Mouse (Mus musculus) forebrain, embryonic 12.5 days (tissue): Measurements from ENCODE around the gene Gng4. TPM values are rescaled to one million over a fixed set of nuclear protein-coding genes. Genes with fewer than 3 reads are reported as not detected.

Experiments
- ATAC-seq: fragments of 200-750 bp; cut with Nextera tagmentation; 2 replicates; pipeline ENCODE4 v1.8.0; 2017; ENCODE audit warnings: moderate TSS enrichment; ENCODE audit not compliant: low FRiP score
- H3K27ac ChIP-seq: fragments of 300-500 bp; sonication (generic); 2 replicates; pipeline ENCODE4 v1.5.1; 2016; ENCODE audit warnings: mild to moderate bottlenecking
- H3K27me3 ChIP-seq: fragments of 300-500 bp; sonication (generic); 2 replicates; pipeline ENCODE4 v1.6.1; 2016; ENCODE audit warnings: mild to moderate bottlenecking
- H3K36me3 ChIP-seq: fragments of 300-500 bp; sonication (generic); replicated peaks from 2 replicates; pipeline ENCODE4 v1.6.1; 2016; ENCODE audit warnings: mild to moderate bottlenecking
- H3K4me1 ChIP-seq: fragments of 300-500 bp; sonication (generic); 2 replicates; pipeline ENCODE4 v1.6.1; 2016
- H3K4me2 ChIP-seq: fragments of 300-500 bp; sonication (generic); 2 replicates; pipeline ENCODE4 v1.6.1; 2016; ENCODE audit warnings: mild to moderate bottlenecking, moderate library complexity
- H3K4me3 ChIP-seq: fragments of 300-500 bp; sonication (generic); replicated peaks from 2 replicates; pipeline ENCODE4 v1.5.1; 2016; ENCODE audit warnings: mild to moderate bottlenecking
- H3K9ac ChIP-seq: fragments of 300-500 bp; sonication (generic); 2 replicates; pipeline ENCODE4 v1.6.1; 2016; ENCODE audit warnings: mild to moderate bottlenecking
- H3K9me3 ChIP-seq: fragments of 300-500 bp; sonication (generic); 2 replicates; pipeline ENCODE4 v1.6.1; 2016
- WGBS: fragments of 180-500 bp; shearing (Covaris S2); methylation state at CpG from one replicate; pipeline ENCODE4 v1.1.7; 2016; 5-methylcytosine and 5-hydroxymethylcytosine counted together
- polyA plus RNA-seq: library from polyadenylated mRNA; unstranded; fragments of >200 nt; fragmentation: Nextera tagmentation; extraction: Ambion mirVana; gene quantifications from 2 replicates; pipeline ENCODE4 v1.2.1, GENCODE M21; 2016

The Gng4 gene
- polyA plus RNA-seq, 1 experiment from 2014 or later, result 3.4 TPM

- H3K27ac ChIP-seq, result no peak overlapping the region
- no peaks in the 10 kb centered on the region for H3K27me3 ChIP-seq
- no peaks in the 10 kb centered on the region for H3K9me3 ChIP-seq
- no peak overlapping the region for H3K9ac ChIP-seq
- no peak overlapping the region for H3K4me2 ChIP-seq
- 65% methylated on average over 7 of the region's 7 CpGs for WGBS
- H3K4me1 ChIP-seq, result no peaks in the 10 kb centered on the region
- no peaks in the 10 kb centered on the region for H3K36me3 ChIP-seq
- H3K4me3 ChIP-seq, result no peak overlapping the region
- ATAC-seq, result peak; percentile 70; the same call in 1 of the 2 replicates
These were observed 36.6 kb downstream of the Gng4 start for GRCm38 (mm10) chr13:13820234-13821123.

- H3K36me3 ChIP-seq, result no peaks in the 10 kb centered on the region
These were observed 41.1 kb downstream of the Gng4 start for GRCm38 (mm10) chr13:13824946-13825345.

GRCm38 (mm10) chr13:13826533-13826932 is 42.7 kb downstream of the Gng4 start:
- H3K9ac ChIP-seq, result no peak overlapping the region
- H3K4me2 ChIP-seq, result no peak overlapping the region
- no peaks in the 10 kb centered on the region for H3K27me3 ChIP-seq
- no peak for ATAC-seq
- H3K36me3 ChIP-seq, result no peaks in the 10 kb centered on the region
- H3K4me1 ChIP-seq, result no peaks in the 10 kb centered on the region
- H3K9me3 ChIP-seq, result no peaks in the 10 kb centered on the region
- no peak overlapping the region for H3K27ac ChIP-seq
- no peak overlapping the region for H3K4me3 ChIP-seq
- WGBS, result 86% methylated on average over 6 of the region's 6 CpGs

More at GRCm38 (mm10) chr13:13824946-13825345, 41.1 kb downstream of the Gng4 start:
- no peaks in the 10 kb centered on the region for H3K27me3 ChIP-seq
- no peak overlapping the region for H3K4me2 ChIP-seq
- no peak overlapping the region for H3K4me3 ChIP-seq
- H3K27ac ChIP-seq, result no peak overlapping the region
- WGBS, result 95% methylated on average over 7 of the region's 7 CpGs
- H3K9ac ChIP-seq, result no peak overlapping the region
- ATAC-seq, result no peak
- H3K4me1 ChIP-seq, result no peaks in the 10 kb centered on the region
- no peaks in the 10 kb centered on the region for H3K9me3 ChIP-seq

GRCm38 (mm10) chr13:13828125-13828524 is 44.3 kb downstream of the Gng4 start:
- H3K9ac ChIP-seq, result no peak overlapping the region
- H3K9me3 ChIP-seq, result no peaks in the 10 kb centered on the region
- no peak overlapping the region for H3K4me3 ChIP-seq
- H3K36me3 ChIP-seq, result no peaks in the 10 kb centered on the region
- no peak overlapping the region for H3K4me2 ChIP-seq
- H3K27ac ChIP-seq, result no peak overlapping the region
- H3K4me1 ChIP-seq, result no peaks in the 10 kb centered on the region
- WGBS, result 53% methylated on average over 1 of the region's 1 CpGs
- no peak for ATAC-seq
- H3K27me3 ChIP-seq, result no peaks in the 10 kb centered on the region

GRCm38 (mm10) chr13:13830469-13831074 is 46.7 kb downstream of the Gng4 start:
- peak; percentile 30; the same call in 1 of the 2 replicates for ATAC-seq
- 55% methylated on average over 4 of the region's 4 CpGs for WGBS

GRCm38 (mm10) chr13:13835180-13835579 is 51.3 kb downstream of the Gng4 start:
- WGBS, result 59% methylated on average over 2 of the region's 2 CpGs
- Histone ChIP-seq H3K4me3 (no peak overlapping the region), H3K9me3 (no peaks in the 10 kb centered on the region), H3K4me1 (no peaks in the 10 kb centered on the region), H3K4me2 (no peak overlapping the region), H3K27ac (no peak overlapping the region), H3K9ac (no peak overlapping the region), H3K36me3 (no peaks in the 10 kb centered on the region), H3K27me3 (no peaks in the 10 kb centered on the region)
- no peak for ATAC-seq

More at GRCm38 (mm10) chr13:13830469-13831074, 46.7 kb downstream of the Gng4 start:
- Histone ChIP-seq H3K4me1 (no peaks in the 10 kb centered on the region), H3K4me3 (no peak overlapping the region), H3K36me3 (no peaks in the 10 kb centered on the region), H3K9me3 (no peaks in the 10 kb centered on the region), H3K27me3 (no peaks in the 10 kb centered on the region), H3K4me2 (no peak overlapping the region), H3K9ac (no peak overlapping the region), H3K27ac (no peak overlapping the region)

- Histone ChIP-seq H3K9me3 (no peaks in the 10 kb centered on the region), H3K27me3 (no peaks in the 10 kb centered on the region), H3K9ac (no peak overlapping the region), H3K27ac (no peak overlapping the region), H3K4me2 (no peak overlapping the region), H3K4me3 (no peak overlapping the region), H3K4me1 (no peaks in the 10 kb centered on the region), H3K36me3 (no peaks in the 10 kb centered on the region)
- WGBS, result 72% methylated on average over 4 of the region's 4 CpGs
- no peak for ATAC-seq
These were observed 61.2 kb downstream of the Gng4 start for GRCm38 (mm10) chr13:13845021-13845420.

- 80% methylated on average over 3 of the region's 3 CpGs for WGBS
These were observed 63.3 kb downstream of the Gng4 start for GRCm38 (mm10) chr13:13847075-13847599.

GRCm38 (mm10) chr13:13857190-13857589 is 73.3 kb downstream of the Gng4 start:
- no peaks in the 10 kb centered on the region for H3K9me3 ChIP-seq
- H3K4me3 ChIP-seq, result no peak overlapping the region
- 87% methylated on average over 4 of the region's 4 CpGs for WGBS
- no peaks in the 10 kb centered on the region for H3K27me3 ChIP-seq
- no peak for ATAC-seq
- no peak overlapping the region for H3K9ac ChIP-seq
- H3K27ac ChIP-seq, result no peak overlapping the region
- H3K4me1 ChIP-seq, result no peaks in the 10 kb centered on the region
- H3K4me2 ChIP-seq, result no peak overlapping the region
- no peaks in the 10 kb centered on the region for H3K36me3 ChIP-seq

More at GRCm38 (mm10) chr13:13847075-13847599, 63.3 kb downstream of the Gng4 start:
- no peak for ATAC-seq
- Histone ChIP-seq H3K4me1 (no peaks in the 10 kb centered on the region), H3K4me3 (no peak overlapping the region), H3K9ac (no peak overlapping the region), H3K27ac (no peak overlapping the region), H3K9me3 (no peaks in the 10 kb centered on the region), H3K36me3 (no peaks in the 10 kb centered on the region), H3K27me3 (no peaks in the 10 kb centered on the region), H3K4me2 (no peak overlapping the region)

- 62% methylated on average over 11 of the region's 11 CpGs for WGBS
- H3K27ac ChIP-seq, result no peak overlapping the region
- no peaks in the 10 kb centered on the region for H3K4me1 ChIP-seq
- no peaks in the 10 kb centered on the region for H3K36me3 ChIP-seq
- no peaks in the 10 kb centered on the region for H3K27me3 ChIP-seq
- H3K9me3 ChIP-seq, result no peaks in the 10 kb centered on the region
- no peak overlapping the region for H3K4me3 ChIP-seq
- no peak for ATAC-seq
- H3K4me2 ChIP-seq, result no peak overlapping the region
- no peak overlapping the region for H3K9ac ChIP-seq
These were observed 78.5 kb downstream of the Gng4 start for GRCm38 (mm10) chr13:13862346-13862745.

- no peak overlapping the region for H3K4me3 ChIP-seq
- WGBS, result 59% methylated on average over 6 of the region's 6 CpGs
- no peaks in the 10 kb centered on the region for H3K4me1 ChIP-seq
- H3K4me2 ChIP-seq, result no peak overlapping the region
- no peak overlapping the region for H3K9ac ChIP-seq
- H3K9me3 ChIP-seq, result no peaks in the 10 kb centered on the region
- no peak overlapping the region for H3K27ac ChIP-seq
- ATAC-seq, result no peak
- no peaks in the 10 kb centered on the region for H3K27me3 ChIP-seq
- H3K36me3 ChIP-seq, result no peaks in the 10 kb centered on the region
These were observed 79.1 kb downstream of the Gng4 start for GRCm38 (mm10) chr13:13862941-13863340.

GRCm38 (mm10) chr13:13866339-13866738 is 82.5 kb downstream of the Gng4 start:
- no peak for ATAC-seq
- no peak overlapping the region for H3K4me3 ChIP-seq
- no peak overlapping the region for H3K27ac ChIP-seq
- H3K4me1 ChIP-seq, result no peaks in the 10 kb centered on the region
- H3K9me3 ChIP-seq, result no peaks in the 10 kb centered on the region
- H3K36me3 ChIP-seq, result no peaks in the 10 kb centered on the region
- WGBS, result 93% methylated on average over 2 of the region's 2 CpGs
- H3K4me2 ChIP-seq, result no peak overlapping the region
- no peaks in the 10 kb centered on the region for H3K27me3 ChIP-seq
- H3K9ac ChIP-seq, result no peak overlapping the region
